Mouse (Mus musculus) thymus, adult 2 months (tissue): ENCODE measurements around the gene Vwce.

Experiments used
- CTCF ChIP-seq: fragments of 200-500 bp; IDR thresholded peaks from 2 replicates; pipeline ENCODE4 v1.5.1; 2012; ENCODE audit warnings: mild to moderate bottlenecking, control low read depth, low read length, moderate library complexity, borderline replicate concordance; ENCODE audit not compliant: control insufficient read depth, poor library complexity, insufficient read depth; ENCODE audit errors: extremely low read depth
- POLR2A ChIP-seq: fragments of 200-500 bp; IDR thresholded peaks from 2 replicates; pipeline ENCODE4 v1.6.1; 2012; ENCODE audit warnings: mild to moderate bottlenecking, low read length, control low read depth, moderate library complexity; ENCODE audit not compliant: control insufficient read depth, poor library complexity, insufficient read depth; ENCODE audit errors: extremely low read depth

DNA sequence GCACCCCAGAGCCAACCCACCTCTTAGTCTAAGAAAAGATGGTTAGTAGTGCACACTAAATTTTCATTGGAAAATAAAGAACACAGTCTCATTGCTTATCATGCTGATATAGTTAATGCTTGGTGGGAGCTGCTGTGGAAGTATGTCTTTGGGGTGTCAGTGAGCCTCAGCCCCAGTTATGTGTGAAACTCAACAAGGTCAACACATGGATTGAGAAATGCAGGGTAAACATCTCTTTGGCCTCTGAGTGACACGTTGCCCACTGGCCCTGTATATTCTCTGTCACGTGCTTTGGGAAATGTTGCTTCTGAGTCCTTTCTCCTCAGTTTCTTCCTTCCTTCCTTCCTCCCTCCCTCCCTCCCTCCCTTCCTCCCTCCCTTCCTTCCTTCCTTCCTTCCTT lies 24.4 kb downstream of the Vwce start:
- no peak for TF ChIP-seq POLR2A
- TF ChIP-seq CTCF: no peak
